Mouse (Mus musculus) mesoderm, embryonic 11.5 days (tissue): ENCODE results near the gene Acat3.
"Not testable (repeated sequence)": the region's sequence is repeated elsewhere in the genome, so short reads cannot be mapped to it uniquely, and the experiment has no call there.

Source experiments
- DNase-seq: peaks from one replicate; pipeline ENCODE4 v3.0.0-alpha.2; 2012; ENCODE audit warnings: low read depth, low spot score

Gene Acat3

DNA sequence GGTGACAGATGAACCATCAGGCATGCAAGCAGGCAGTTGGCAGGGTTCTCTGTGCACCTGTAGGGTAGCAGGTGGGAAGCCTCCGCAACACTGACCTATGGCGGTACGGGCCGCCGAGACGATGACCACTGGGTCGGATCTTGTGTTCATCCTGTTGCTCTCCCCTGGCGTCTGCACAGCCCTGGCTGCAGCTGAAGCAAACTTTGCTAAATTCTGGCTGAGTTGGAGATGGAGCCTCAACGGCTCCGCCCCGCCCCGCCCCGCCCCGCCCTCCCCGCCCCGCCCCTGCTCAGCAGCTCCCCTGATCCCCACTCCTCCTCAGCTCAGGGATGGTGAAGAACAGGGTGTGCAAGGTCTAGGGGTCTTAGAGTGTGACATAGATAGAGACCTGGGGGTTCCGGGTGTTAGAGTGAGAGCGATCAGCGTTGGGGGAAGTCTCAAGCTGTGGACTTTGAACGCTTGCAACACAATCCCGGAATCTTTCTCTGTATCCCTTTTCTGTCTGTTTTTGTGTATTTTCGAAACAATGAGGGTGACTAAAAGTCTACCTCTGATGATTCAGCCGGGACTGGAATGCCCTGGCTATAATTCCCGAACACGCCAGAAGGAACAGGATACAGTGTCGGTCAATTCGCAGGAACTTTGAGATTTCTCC is at the start of gene Acat3:
Acat3 (minus strand) TSS at position 450 of the 655 bp plus-strand sequence.
- DNase-seq, result no peak

DNA sequence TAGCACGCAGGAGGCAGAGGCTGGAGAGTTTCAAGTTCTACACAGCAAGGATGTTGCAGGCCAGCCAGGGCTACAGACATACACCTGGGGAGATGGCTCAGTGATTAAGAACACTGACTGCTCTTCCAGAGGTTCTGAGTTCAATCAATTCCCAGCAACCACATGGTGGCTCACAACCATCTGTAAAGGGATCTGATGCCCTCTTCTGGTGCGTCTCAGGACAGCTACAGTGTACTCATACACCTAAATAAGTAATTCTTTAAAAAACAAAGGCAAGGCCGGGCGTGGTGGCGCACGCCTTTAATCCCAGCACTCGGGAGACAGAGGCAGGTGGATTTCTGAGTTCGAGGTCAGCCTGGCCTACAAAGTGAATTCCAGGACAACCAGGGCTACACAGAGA is 47.7 kb upstream of the Acat3 start:
- DNase-seq, result not testable (repeated sequence)

DNA sequence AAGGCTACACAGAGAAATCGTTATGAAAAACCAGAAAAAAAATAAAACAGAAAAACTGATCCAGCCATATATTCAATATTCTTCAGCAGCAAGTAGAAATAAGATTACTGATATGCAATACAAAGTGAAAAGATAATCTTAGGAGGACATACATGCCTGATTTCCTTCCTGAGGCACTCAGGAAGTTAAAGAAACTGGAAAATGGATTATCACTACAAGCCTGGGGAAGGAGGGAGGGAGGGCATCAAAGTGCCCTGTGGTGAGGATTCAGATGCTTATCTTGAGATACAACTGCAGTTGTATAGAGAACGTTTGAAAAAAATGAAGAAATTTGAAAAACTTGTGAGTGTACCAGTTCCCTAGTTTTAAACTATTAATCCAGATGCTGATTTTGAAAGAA is 43.6 kb upstream of the Acat3 start:
- no peak for DNase-seq

DNA sequence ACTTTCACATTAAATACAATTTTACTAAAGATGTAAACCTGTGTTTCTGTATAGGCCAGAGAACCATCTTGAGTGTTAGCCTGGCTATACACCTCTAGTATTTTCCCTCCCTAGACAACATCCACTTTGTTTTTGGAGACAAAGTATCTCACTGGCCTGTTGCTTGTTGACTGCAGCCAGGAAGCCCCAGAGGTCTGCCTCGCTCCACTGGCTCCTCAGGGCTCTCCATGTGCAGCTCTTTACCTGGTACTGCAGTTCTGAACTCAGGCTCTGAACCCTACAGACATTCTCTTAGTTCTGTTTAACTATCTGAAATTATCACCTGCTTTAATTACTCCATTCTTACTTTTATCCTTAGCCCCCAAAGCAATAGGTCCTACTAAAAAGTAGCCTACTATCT is 38.1 kb upstream of the Acat3 start:
- no peak for DNase-seq

DNA sequence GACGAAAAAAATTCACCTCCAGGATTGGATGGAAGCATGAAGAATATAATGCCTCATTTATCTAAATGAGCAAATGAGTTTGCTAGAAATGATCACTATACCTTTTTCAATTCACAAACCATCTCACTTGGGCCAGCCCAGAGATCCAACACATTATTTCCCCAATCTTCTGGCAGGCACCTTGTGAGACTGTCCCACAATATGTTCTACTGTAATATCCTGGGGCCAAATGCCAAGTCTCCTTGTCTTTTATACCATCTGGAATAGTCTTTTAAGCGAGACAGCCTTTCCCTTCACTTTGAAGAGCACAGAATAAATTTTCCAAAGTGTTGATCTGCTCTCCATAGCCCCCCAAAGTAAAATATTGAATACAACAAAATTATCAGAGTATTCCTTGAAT is 33.5 kb upstream of the Acat3 start:
- no peak for DNase-seq

DNA sequence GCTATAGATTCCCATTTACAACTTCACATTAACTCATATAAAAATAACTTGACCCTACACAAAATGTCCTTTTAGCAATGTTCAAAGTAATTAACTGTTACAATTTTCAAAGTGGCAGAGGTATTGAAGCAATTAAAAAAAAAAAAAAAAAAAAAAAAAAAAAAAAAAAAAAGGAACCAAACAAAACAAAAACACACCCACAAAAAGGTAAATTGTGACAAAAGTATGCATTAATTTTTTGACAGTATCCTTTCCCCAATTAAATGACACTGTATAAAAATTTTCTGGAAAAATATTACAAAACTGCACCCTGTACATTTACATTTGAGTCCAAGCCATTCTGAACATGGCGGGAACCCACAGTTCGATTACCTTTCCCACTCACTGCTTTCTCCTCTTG is 26.8 kb upstream of the Acat3 start:
- no peak for DNase-seq

DNA sequence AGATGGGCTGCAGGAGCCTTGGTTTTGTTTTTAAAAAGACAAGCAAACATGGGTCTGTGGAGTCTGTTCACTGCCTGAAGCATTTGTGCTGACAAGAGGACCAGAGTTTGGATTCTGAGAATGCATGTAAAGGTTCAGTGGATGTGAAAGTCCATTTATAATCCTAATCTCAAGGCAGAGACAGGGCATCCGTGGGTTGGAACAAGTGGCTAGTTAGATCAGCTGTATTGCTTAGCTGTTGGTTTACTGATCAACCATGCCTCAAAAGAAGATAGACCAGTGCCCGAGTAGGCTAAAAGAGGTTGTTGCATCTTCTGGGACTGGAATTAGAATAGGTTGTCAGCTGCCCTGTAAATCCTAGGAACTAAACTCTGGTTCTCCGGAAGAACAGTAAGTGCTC is 23.1 kb upstream of the Acat3 start:
- no peak for DNase-seq

DNA sequence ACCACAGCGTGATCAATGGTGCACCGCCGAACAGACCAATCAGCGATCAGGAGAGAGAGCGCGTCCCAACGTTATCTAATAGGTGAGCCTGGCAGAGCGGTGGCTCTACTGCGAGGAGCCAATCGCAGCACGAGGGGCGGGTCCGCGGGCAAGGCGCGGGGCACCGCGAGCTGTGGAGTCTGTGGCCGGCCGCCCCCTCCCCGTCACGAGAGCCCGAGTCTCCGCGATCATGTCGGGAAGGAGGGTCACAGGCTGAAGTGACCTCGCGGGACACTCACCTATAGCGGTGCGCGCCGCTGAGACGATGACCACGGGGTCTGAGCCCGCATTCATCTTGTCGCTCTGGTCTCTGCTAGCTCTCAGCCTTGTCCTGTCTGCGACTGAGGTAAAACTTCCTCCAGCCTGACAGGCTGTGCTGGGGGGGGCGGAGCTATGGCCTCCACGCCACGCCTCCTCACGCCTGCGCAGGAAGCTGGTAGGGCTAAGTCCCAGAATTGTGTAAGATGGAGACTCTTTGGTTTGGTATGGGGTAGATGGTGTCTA is 20.0 kb upstream of the Acat3 start, which contains the start of gene Acat2:
Acat2 (minus strand) TSS at position 417 of the 543 bp plus-strand sequence.
- DNase-seq, result peak; percentile 95

DNA sequence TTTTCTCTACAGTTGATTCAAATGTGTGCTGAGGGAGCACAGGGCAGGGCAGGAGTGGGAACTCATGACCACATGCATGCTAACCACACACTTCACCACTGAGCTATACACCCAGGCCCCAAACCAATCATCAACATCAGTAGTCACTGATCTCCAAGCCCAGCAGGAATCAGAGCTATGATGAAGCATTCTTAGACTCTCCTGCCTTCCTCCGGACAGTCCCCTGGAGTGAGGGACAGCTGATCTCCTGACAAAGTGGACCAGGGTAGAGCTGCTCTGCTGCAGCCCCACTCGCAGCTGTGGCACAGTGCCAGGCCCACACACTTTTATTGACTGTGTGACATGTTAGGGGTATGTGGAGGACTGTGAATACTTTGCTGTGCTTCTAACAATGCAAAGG is 19.0 kb upstream of the Acat3 start:
- not testable (repeated sequence) for DNase-seq

DNA sequence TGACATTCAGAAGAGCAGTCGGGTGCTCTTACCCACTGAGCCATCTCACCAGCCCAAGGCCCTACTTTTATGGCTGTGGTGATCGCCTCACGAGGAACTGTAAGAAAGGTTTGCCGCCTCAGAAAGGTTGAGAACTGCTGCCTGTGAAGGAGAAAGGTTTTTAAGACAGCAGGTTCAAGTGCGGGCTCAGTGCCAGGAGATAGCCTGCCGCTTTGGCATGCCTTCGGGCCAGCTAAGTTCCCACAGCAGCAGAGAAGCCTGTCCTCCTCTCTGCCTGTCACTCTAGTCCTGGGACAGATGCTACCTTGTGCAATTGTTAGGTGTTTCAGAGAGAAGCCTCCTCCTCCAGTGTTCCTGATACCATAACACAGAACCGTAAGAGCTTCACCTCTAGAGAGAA is 16.3 kb upstream of the Acat3 start:
- no peak for DNase-seq

DNA sequence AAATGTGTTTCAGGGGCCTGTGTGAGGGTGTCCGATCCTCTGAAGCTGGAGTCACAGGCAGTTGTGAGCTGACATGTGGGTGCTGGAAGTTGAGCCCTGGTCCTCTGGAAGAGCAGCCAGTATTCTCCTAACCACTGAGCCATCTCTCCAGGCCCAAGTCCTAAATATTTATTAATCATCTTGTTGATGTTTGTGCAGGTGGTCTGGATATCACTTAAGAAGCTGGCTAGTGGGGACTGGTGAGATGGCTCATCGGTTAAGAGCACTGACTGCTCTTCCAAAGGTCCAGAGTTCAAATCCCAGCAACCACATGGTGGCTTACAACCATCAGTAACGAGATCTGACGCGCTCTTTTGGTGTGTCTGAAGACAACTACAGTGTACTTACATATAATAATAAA is 9.3 kb upstream of the Acat3 start:
- DNase-seq, result no peak

DNA sequence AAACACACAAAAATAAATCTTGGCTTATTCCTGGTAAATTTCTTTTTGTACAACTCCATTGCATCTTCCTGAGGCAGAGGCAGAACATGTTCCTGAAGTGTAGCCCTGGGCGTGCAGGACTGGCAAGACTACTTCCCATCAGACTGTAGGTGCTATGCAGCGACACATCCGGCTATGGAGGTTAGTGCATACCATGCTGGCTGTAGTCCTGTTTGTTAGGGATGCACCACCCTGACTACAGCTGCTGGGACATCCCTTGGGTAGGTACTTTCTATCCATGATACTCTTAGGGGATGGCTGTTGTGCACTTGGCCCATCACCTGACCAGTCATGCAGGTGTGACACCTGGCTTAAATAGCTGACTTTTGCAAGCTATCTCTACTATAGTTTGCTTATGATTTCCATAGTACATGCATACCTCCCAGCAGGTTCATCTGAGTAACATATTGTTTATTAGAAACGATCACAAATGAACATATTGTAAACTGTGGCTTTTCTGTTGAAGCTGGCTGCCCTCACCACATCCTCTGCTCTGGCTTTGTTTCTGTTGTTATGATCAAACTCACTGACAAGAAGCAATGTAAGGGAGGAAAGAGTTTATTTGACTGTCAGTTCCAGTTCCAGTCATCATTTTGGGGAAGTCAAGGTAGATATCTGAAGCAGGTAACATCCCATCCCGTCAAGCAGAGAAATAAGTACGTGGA is 2.2 kb upstream of the Acat3 start:
- no peak for DNase-seq

DNA sequence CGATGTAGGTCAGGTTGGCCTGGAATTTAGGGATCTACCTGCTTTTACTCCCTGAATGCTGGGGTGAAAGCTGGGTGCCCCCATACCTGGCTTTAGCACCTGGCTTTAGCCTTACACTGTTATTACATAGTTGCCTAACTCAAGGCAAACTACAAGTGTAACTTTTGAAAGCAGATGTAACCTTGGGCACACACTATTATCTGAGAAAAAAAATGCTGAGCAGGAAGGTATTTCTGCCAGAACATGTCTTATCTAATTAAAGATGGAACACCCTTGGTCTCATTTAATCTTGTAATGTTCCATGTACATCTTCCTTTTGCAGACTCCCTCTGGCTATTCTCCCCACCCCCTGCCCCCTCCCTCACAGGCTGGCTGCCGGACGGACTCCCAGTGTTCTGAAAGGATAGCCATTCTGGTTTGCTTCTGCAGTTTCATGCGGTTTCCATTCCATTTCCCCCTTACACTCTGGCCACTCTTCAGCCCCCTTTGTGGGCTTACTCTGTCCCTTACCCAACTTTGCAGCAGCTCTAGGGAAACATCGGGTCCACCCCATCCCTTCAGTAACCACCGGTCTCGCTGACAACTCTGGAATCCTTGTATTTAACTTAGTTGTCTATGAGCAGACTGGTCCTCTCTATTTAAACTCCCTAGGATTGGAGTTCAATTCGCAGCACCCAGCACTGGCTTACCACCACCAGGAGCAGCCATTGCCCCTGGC is 1.3 kb upstream of the Acat3 start:
- DNase-seq, result no peak

DNA sequence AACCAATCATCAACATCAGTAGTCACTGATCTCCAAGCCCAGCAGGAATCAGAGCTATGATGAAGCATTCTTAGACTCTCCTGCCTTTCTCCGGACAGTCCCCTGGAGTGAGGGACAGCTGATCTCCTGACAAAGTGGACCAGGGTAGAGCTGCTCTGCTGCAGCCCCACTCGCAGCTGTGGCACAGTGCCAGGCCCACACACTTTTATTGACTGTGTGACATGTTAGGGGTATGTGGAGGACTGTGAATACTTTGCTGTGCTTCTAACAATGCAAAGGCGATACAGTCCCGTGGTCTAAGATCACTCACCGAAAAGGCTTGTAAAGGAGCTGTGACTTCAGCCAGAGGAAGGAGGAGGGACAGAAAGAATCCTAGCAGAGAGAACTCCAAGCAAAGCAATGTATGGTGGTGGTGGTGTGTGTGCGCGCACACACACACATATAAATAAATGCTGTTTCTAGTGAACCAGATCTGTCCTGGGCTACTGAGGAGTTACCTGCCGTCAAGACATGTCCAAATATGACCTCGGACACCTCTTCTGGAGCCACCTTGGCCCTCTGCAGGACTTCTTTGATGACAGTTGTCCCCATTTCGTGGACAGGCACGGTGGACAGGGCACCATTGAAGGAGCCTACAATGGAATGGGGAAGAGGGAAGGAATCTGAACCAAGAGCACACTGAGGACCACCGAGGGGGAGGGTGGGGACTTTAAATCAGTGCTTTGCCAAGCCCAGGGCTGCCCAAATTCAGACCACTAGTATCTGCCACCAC is 837 bp downstream of the Acat3 start:
- not testable (repeated sequence) for DNase-seq

DNA sequence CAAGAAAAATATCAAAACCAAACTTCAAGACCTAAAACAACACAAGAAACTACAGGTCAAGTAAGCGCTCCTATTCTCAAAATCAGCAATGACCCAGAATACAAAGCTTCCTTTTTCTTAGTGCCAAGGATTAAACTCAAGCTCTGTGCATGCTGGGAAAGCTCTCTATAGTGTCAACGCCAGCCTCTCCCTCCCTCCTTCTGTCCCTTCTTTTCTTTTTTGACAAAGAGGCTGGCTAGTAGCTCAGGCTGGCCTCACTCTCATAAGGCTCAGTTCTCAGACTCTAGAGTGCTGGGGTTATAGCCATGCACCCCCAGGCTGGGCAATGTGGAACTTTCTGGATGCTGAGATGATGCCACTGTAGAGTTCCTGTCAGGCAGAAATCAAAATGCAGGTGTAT is 2.3 kb downstream of the Acat3 start:
- no peak for DNase-seq

DNA sequence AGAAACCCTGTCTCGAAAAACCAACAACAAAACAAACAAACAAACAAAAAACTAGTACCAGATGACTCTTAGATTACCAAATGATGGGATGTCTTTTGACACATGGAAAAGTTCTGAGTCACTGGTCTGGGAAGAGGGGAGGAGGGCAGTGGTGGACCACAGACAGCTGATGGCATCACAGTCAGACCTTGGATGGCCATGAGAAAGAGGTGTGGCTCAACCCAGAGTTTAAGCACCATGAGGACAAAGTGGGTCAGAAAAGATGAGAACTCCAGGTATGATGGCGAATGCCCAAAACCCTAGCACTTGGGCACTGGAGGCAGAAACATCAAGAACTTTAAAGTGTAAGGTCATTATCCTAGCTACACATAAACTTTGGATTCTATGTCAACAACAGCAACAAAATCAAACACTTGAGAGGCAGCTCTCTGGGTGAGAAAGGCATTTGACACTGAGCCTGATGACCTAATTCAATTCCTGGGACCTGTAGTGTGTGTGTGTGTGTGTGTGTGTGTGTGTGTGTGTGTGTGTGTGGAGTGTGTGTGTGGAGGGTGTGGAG is 2.9 kb downstream of the Acat3 start:
- no peak for DNase-seq

DNA sequence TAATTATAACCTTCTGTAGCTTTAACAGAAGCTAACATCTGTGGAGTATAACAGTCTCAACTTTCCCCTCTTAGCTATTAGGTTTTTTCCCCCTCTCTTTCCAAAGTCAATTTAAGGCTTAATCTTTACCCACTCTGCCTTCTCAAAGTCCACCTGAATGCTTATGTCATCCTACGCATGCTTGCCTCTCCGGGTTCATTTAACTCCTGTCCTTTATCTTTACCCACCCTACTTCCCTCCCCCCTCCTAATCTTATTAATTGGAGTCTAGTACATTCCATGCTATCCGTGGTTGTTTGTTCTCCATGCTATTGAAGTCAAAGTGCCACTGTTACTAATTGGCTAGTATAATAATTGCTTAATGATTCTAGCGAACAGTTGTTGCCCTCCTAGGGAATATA is 4.7 kb downstream of the Acat3 start:
- no peak for DNase-seq

DNA sequence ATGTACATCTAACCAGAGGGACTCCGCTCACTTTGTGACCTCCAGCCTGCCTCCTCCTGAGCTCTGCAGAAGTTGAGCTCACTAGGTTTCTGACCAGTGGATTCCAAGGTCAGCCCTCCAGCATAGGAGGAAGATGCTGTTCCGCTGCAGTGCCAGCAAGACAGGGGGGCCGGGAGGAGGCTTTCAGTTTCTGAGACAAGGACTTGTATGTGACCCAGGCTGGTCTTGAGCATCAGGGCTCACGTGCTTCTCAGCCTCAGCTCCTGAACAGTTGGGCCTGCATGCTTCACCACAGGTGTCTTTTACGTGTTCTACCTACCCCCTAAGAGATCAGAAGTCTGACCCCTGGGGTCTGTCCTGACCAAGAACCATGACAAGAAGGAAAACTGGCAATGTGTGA is 8.8 kb downstream of the Acat3 start:
- not testable (repeated sequence) for DNase-seq

DNA sequence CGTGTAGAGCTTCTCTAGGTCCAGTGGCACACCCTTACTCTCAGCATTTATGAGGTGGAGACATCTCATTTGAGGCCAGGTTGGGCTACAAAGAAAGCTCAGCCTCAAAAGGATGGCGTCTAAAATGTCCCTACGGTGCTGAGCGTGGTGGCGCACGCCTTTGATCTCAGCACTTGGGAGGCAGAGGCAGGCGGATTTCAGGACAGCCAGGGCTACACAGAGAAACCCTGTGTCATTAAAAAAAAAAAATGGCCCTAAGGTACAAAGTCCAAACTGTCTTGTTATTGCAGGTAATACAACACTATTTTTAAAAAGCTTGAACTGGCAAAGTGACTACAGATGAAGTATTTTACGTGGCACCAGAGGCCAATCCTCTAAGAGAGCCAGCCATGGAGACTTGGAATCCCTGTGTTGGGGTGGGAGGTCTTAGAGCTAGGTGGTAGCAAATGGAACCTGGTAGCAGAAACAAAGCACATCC is 14.7 kb downstream of the Acat3 start:
- no peak for DNase-seq

DNA sequence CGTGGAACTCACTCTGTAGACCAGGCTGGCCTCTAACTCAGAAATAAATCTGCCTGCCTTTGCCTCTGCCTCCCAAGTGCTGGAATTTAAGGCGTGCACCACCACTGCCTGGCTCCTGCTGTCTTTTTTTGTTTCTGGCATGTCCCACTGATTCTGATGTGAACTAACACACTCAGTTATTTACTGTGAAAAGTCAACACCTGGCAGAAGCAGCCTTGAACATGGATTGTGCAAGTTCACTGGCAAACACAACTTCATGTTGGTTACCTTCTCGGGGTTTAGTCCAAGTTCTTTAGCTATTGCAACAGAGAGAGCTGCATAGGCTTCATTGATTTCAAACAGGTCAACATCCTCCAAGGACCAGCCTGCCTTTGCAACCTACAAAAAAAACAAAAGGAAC is 15.4 kb downstream of the Acat3 start:
- no peak for DNase-seq

DNA sequence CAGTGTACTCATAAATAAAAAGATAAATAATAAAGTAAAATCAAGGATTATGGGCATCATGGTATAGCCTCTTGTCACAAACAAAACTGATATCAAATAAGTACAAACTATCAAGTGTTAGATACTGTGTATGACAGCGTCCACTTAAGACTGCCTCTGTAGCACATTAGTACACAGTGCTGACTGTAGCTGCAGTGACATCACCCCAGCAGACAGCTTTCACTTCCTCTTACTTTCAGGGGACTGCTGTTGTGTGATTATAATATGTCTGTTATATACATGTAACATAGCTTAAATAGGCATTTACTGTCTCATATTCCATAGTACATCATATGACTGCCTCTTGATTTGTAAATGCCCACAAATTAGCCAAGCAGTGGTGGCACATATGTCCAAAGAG is 19.3 kb downstream of the Acat3 start:
- DNase-seq, result no peak
